Mouse (Mus musculus) gastrocnemius, adult 18-20 months (tissue): Measurements from ENCODE around the gene Serpina1d. TPM values are rescaled to one million over a fixed set of nuclear protein-coding genes. Genes with fewer than 3 reads are reported as not detected.
"Not testable (repeated sequence)": the region's sequence is repeated elsewhere in the genome, so short reads cannot be mapped to it uniquely, and the experiment has no call there.

Source experiments
- DNase-seq: peaks from one replicate; pipeline ENCODE4 v3.0.0; 2021; ENCODE audit warnings: low spot score
- long read RNA-seq, 2 experiments: library from polyadenylated mRNA; stranded (forward); transcript quantifications; one replicate each; pipeline ENCODE4 v2.0.0; 2021
- total RNA-seq, 2 experiments: library from RNA; stranded (reverse); gene quantifications; 2 replicates each; pipeline ENCODE4 v1.2.3; 2021

Serpina1d gene
- total RNA-seq = 1 to 10 TPM in 1 of 2 experiments, not detected in 1; 1.4 TPM
- long read RNA-seq, experiment 1 = 0 reads
- long read RNA-seq, experiment 2 = 0 reads

GRCm38 (mm10) chr12:103773246-103773851 is at the start of gene Serpina1d:
Gene Serpina1d (minus strand): TSS chr12:103773592.
- not testable (repeated sequence) for DNase-seq

- not testable (repeated sequence) for DNase-seq
These were observed 2.8 kb downstream of the Serpina1d start for GRCm38 (mm10) chr12:103770597-103770996.

- not testable (repeated sequence) for DNase-seq
These were observed 10.3 kb downstream of the Serpina1d start for GRCm38 (mm10) chr12:103763083-103763482.

DNA sequence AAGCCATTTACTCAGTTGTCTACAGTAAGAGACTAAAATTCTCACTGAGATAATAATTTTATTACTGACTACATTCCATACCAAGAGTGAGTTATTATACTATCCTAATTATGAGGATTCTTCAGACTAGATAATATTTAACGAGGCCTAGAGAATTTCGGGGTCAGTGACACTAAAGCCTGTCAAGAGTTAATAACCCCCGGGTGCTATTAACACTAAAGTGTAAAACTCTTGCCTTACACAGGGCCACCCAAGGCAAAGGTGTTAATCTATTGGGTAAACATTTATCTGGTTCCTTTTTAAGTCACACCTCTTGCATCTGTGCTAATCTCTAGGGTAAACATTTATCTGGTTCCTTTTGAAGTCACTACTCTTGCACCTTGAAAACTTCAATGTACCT is 13.1 kb downstream of the Serpina1d start:
- not testable (repeated sequence) for DNase-seq

DNA sequence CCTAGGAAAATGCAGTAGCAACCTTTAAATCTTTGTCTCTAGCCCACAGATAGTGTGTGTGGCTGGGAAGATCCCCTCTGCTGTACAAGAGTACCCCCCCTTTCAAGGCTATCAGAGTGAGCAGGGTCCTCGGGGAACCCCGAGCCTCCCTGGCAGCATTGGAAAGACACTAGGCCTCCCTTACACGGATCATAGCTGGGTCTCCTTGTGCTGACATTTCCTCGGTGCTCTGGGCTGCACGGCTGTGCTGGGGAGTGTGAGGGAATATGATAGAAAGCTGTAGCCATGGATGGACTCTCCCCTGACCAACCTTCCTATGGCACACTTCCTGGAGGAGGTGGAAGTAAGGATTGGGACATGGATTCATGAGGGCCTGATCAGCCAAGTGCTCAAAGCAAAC is 27.4 kb downstream of the Serpina1d start:
- not testable (repeated sequence) for DNase-seq

DNA sequence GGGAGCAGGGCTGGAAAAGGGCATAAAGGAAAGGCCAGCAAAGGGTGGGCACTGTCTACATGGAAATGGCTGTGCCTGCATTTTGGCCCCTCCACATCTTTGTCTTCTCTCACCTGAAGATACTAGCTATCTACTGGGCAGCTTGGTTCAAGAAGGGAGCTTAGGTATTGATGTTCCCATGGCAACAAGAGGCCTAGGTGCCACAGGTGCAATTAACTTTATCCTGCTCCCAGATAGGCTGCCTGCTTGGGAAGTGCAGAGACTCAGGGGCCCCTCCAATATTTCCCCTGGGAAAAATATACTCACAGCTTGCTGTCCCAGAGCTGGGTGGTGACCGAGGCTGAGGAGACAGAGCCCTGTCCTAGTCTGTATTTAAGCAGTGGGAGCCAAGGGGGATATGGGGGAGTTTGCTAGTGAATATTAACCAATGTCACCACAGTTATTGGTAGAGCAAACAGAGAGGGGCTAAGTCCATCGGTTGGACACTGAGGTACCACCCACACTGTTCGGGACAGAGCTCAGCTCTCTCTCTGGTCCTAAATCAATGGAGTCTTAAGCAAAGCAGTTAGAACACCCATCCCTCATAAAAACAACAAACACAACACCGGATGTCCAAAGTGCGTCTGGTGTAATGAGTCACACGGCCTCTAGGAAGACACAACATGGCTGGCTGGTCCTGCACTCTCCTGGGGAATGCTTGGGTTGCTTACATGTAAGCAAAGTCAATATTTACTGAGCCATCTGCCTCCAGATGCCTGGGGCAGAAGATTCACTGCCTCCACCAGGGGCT is 35.4 kb downstream of the Serpina1d start:
- DNase-seq = not testable (repeated sequence)

DNA sequence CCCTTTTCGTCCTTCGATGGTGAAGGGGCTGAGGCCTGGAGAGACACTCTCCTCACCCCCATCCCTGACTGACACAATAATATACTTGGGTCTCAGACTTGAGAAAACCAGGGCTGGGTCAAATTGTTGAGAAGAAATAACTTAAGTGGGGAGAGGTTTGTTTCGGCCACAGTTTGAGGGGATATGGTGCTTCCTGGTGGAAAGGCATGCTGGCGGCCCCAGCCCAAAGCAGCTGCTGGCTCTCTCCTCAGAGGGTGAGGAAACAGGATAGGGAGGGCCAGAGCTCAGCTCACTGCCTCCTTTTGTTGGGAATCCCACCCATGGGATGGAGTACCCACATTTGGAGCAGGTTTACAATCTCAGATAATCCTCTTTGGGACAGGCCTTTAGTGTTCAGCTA is 37.8 kb downstream of the Serpina1d start:
- not testable (repeated sequence) for DNase-seq

DNA sequence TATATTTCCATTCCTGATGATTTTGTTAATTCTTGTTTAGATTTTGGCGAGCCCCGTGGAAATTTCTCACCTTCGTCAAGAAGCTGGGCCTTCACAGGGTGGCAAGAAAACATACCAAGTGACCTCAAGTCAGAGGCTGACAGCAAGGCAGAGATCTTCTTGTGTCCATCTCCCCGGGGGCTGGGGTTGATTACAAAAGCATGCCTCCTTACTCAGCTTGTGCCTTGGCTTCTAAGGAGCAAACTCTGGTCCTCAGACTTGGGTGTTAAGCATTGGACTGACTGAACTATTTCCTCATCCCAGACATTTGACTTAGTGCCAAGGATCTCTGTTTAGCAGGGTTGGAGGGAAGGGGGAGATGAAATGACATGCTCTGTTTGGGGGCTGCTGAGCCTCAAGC is 38.3 kb downstream of the Serpina1d start:
- not testable (repeated sequence) for DNase-seq

Other genes with a start within 250 kb of the Serpina1d start
- under 1 TPM; 0.21 to 0.71 TPM for gene Ppp4r4, start 241.3 kb downstream of the Serpina1d start, total RNA-seq
- gene Serpina10, start 142.1 kb downstream of the Serpina1d start, total RNA-seq = under 1 TPM in 1 of 2 experiments, not detected in 1; 0.26 TPM
- gene Serpina6, start 116.4 kb downstream of the Serpina1d start, total RNA-seq = not detected
- gene Serpina16, start 97.5 kb downstream of the Serpina1d start, total RNA-seq = not detected
- not detected for gene Serpina1f, start 78.1 kb downstream of the Serpina1d start, total RNA-seq
- 1 to 10 TPM in 1 of 2 experiments, not detected in 1; 2.7 TPM for gene Serpina1b, start 56.8 kb upstream of the Serpina1d start, total RNA-seq
- gene Serpina1a, start 90.0 kb upstream of the Serpina1d start, total RNA-seq = under 1 TPM in 1 of 2 experiments, not detected in 1; 0.88 TPM
- gene Serpina1c, start 131.3 kb upstream of the Serpina1d start, total RNA-seq = under 1 TPM in 1 of 2 experiments, not detected in 1; 0.50 TPM
- gene Serpina1e, start 185.4 kb upstream of the Serpina1d start, total RNA-seq = under 1 TPM in 1 of 2 experiments, not detected in 1; 0.47 TPM
- not detected for gene Serpina11, start 216.4 kb upstream of the Serpina1d start, total RNA-seq
- not detected for gene Serpina9, start 240.2 kb upstream of the Serpina1d start, total RNA-seq